In the genomic region with DNA sequence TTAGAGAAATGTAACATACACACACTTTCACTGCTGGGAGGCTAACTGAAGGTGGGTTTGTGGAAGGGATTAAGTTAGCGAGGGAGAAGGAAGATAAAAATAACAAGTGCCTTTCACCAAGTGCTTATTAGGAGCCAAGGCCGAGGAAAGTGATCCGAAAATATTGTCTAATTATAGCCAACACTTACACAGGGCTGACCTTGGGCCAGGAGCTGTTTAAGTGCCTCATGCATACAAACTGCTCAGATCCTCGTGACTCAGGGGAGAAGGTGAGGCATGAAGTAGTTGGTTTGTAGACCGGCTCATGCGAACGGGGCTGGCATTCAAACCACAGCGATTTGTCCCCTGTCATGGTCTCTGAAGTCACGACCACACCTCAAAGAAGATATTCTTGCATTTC, we compare ENCODE assay signal across 8 mouse cellular contexts. TPM values are rescaled to one million over a fixed set of nuclear protein-coding genes. Genes with fewer than 3 reads are reported as not detected.
DNase-seq lines count a peak whose midpoint lies in the region; ATAC-seq lines count a peak whose summit lies in the region.

No protein-coding gene starts in this region.

- no peak for ATAC-seq in kidney, embryonic 16.5 days (ENCODE audit: low FRiP score, low TSS enrichment)
- ATAC-seq in hindbrain, embryonic 12.5 days (ENCODE audit: low FRiP score) = no peak
- ATAC-seq in midbrain, embryonic 15.5 days (replicated peaks) = no peak

- H3K27ac ChIP-seq in kidney, embryonic 16.5 days (ENCODE audit: low read length) = peak overlapping the region; percentile 27; the same call in 1 of the 2 replicates
- H3K27ac ChIP-seq in embryonic facial prominence, embryonic 10.5 days (replicated peaks) = no peak overlapping the region
- no peak overlapping the region for H3K27ac ChIP-seq in hindbrain, embryonic 12.5 days
- no peak overlapping the region for H3K27ac ChIP-seq in midbrain, embryonic 15.5 days

- H3K9me3 ChIP-seq in kidney, embryonic 16.5 days (ENCODE audit: low read length) = no peaks in the 10 kb centered on the region
- H3K9me3 ChIP-seq in embryonic facial prominence, embryonic 10.5 days = no peaks in the 10 kb centered on the region
- H3K9me3 ChIP-seq in hindbrain, embryonic 12.5 days (replicated peaks) = no peaks in the 10 kb centered on the region
- no peaks in the 10 kb centered on the region for H3K9me3 ChIP-seq in midbrain, embryonic 15.5 days

- H3K36me3 ChIP-seq in kidney, embryonic 16.5 days (ENCODE audit: insufficient read depth, low read length) = no peaks in the 10 kb centered on the region
- no peaks in the 10 kb centered on the region for H3K36me3 ChIP-seq in embryonic facial prominence, embryonic 10.5 days (replicated peaks)
- no peaks in the 10 kb centered on the region for H3K36me3 ChIP-seq in hindbrain, embryonic 12.5 days
- no peaks in the 10 kb centered on the region for H3K36me3 ChIP-seq in midbrain, embryonic 15.5 days (replicated peaks)

- H3K27me3 ChIP-seq in kidney, embryonic 16.5 days (ENCODE audit: insufficient read depth, low read length) = 0 out of 2 replicates have a peak, but pooled peaks cover 3% of the 10 kb centered on the region
- peaks cover 23% of the 10 kb centered on the region for H3K27me3 ChIP-seq in embryonic facial prominence, embryonic 10.5 days (replicated peaks; ENCODE audit: low read depth, poor library complexity, severe bottlenecking)
- H3K27me3 ChIP-seq in hindbrain, embryonic 12.5 days = peaks cover 4% of the 10 kb centered on the region
- H3K27me3 ChIP-seq in midbrain, embryonic 15.5 days (replicated peaks) = no peaks in the 10 kb centered on the region

- 54% methylated on average over 9 of the region's 9 CpGs for WGBS in kidney, embryonic 16.5 days
- WGBS in embryonic facial prominence, embryonic 10.5 days = 61% methylated on average over 9 of the region's 9 CpGs
- 74% methylated on average over 9 of the region's 9 CpGs for WGBS in hindbrain, embryonic 12.5 days
- 68% methylated on average over 9 of the region's 9 CpGs for WGBS in midbrain, embryonic 15.5 days

- H3K9ac ChIP-seq in kidney, embryonic 16.5 days (replicated peaks; ENCODE audit: low read length) = no peak overlapping the region; the same call in 1 of the 2 replicates
- H3K9ac ChIP-seq in hindbrain, embryonic 12.5 days = no peak overlapping the region
- H3K9ac ChIP-seq in midbrain, embryonic 15.5 days = peak overlapping the region; percentile 35; the same call in 1 of the 2 replicates

- no peak for DNase-seq in kidney, adult 8-10 months
- DNase-seq in embryonic facial prominence, embryonic 10.5 days (ENCODE audit: low spot score) = no peak
- no peak for DNase-seq in retina, embryonic 14.5 days (ENCODE audit: low spot score)
- DNase-seq in spleen, postnatal 10 days (ENCODE audit: low spot score in 2 of 2) = no peak
- no peak for DNase-seq in adrenal gland, postnatal 25 days

- H3K4me1 ChIP-seq in kidney, embryonic 16.5 days (ENCODE audit: insufficient read depth, low read length) = peaks cover 29% of the 10 kb centered on the region
- H3K4me1 ChIP-seq in embryonic facial prominence, embryonic 10.5 days = peaks cover 48% of the 10 kb centered on the region
- peaks cover 18% of the 10 kb centered on the region for H3K4me1 ChIP-seq in hindbrain, embryonic 12.5 days
- peaks cover 15% of the 10 kb centered on the region for H3K4me1 ChIP-seq in midbrain, embryonic 15.5 days

- peak overlapping the region; percentile 35 for H3K4me2 ChIP-seq in kidney, embryonic 16.5 days (replicated peaks; ENCODE audit: low read depth, low read length)
- peak overlapping the region; percentile 32 for H3K4me2 ChIP-seq in hindbrain, embryonic 12.5 days (replicated peaks)
- peak overlapping the region; percentile 43 for H3K4me2 ChIP-seq in midbrain, embryonic 15.5 days

- H3K4me3 ChIP-seq in kidney, embryonic 16.5 days (ENCODE audit: low read length) = no peak overlapping the region
- peak overlapping the region; percentile 33; the same call in 1 of the 2 replicates for H3K4me3 ChIP-seq in embryonic facial prominence, embryonic 10.5 days
- no peak overlapping the region for H3K4me3 ChIP-seq in hindbrain, embryonic 12.5 days
- H3K4me3 ChIP-seq in midbrain, embryonic 15.5 days = no peak overlapping the region

RNA-seq across cellular contexts. Expression of a gene that starts 12.8 kb away (rescaled TPM):
- 10.8 and 11.9 TPM in 2 replicates for polyA plus RNA-seq in kidney, embryonic 16.5 days (2015; fragmentation: Nextera tagmentation; extraction: Ambion mirVana)
- polyA plus RNA-seq in embryonic facial prominence, embryonic 10.5 days (2016; fragmentation: Nextera tagmentation; extraction: Ambion mirVana) = 4.7 and 5.3 TPM in 2 replicates
- 4.4 and 5.5 TPM in 2 replicates for polyA plus RNA-seq in hindbrain, embryonic 12.5 days (2016; fragmentation: Nextera tagmentation; extraction: Ambion mirVana)
- polyA plus RNA-seq in midbrain, embryonic 15.5 days (2015; fragmentation: Nextera tagmentation; extraction: Ambion mirVana) = 4.2 and 4.9 TPM in 2 replicates
- total RNA-seq in adrenal gland, postnatal 25 days (2021) = 98.7 and 131 TPM in 2 replicates

RNA-seq across cellular contexts. Expression of a gene that starts 17.2 kb away (rescaled TPM):
- 3.2 and 3.4 TPM in 2 replicates for polyA plus RNA-seq in kidney, embryonic 16.5 days (2015; fragmentation: Nextera tagmentation; extraction: Ambion mirVana)
- polyA plus RNA-seq in embryonic facial prominence, embryonic 10.5 days (2016; fragmentation: Nextera tagmentation; extraction: Ambion mirVana) = 5.3 and 6.7 TPM in 2 replicates
- polyA plus RNA-seq in hindbrain, embryonic 12.5 days (2016; fragmentation: Nextera tagmentation; extraction: Ambion mirVana) = 4.8 and 8.2 TPM in 2 replicates
- 1.3 and 1.9 TPM in 2 replicates for polyA plus RNA-seq in midbrain, embryonic 15.5 days (2015; fragmentation: Nextera tagmentation; extraction: Ambion mirVana)
- total RNA-seq in adrenal gland, postnatal 25 days (2021) = 9.8 and 16.3 TPM in 2 replicates

RNA-seq across cellular contexts. Expression of a gene that starts 42.8 kb away (rescaled TPM):
- polyA plus RNA-seq in kidney, embryonic 16.5 days (2015; fragmentation: Nextera tagmentation; extraction: Ambion mirVana) = 78.2 and 87.0 TPM in 2 replicates
- 86.5 and 91.5 TPM in 2 replicates for polyA plus RNA-seq in embryonic facial prominence, embryonic 10.5 days (2016; fragmentation: Nextera tagmentation; extraction: Ambion mirVana)
- 62.0 and 66.5 TPM in 2 replicates for polyA plus RNA-seq in hindbrain, embryonic 12.5 days (2016; fragmentation: Nextera tagmentation; extraction: Ambion mirVana)
- polyA plus RNA-seq in midbrain, embryonic 15.5 days (2015; fragmentation: Nextera tagmentation; extraction: Ambion mirVana) = 83.9 and 84.3 TPM in 2 replicates
- total RNA-seq in adrenal gland, postnatal 25 days (2021) = 40.6 and 44.5 TPM in 2 replicates

RNA-seq across cellular contexts. Expression of a gene that starts 51.8 kb away (rescaled TPM):
- polyA plus RNA-seq in kidney, embryonic 16.5 days (2015; fragmentation: Nextera tagmentation; extraction: Ambion mirVana) = 23.2 and 23.9 TPM in 2 replicates
- polyA plus RNA-seq in embryonic facial prominence, embryonic 10.5 days (2016; fragmentation: Nextera tagmentation; extraction: Ambion mirVana) = 0.59 and 0.71 TPM in 2 replicates
- polyA plus RNA-seq in hindbrain, embryonic 12.5 days (2016; fragmentation: Nextera tagmentation; extraction: Ambion mirVana) = 0.31 and 0.87 TPM in 2 replicates
- polyA plus RNA-seq in midbrain, embryonic 15.5 days (2015; fragmentation: Nextera tagmentation; extraction: Ambion mirVana) = 0.28 and 0.45 TPM in 2 replicates
- 0.27 TPM in 1 of 2 replicates, not detected in the other for total RNA-seq in adrenal gland, postnatal 25 days (2021)
